Mouse (Mus musculus): ENCODE measurements around the gene Eif4g3.

- no peak for TF ChIP-seq CTCF (IDR thresholded peaks at IDR 0.05; ENCODE audit: low read depth, low read length)
- TF ChIP-seq TAL1 (conservative IDR thresholded peaks at IDR 0.05; ENCODE audit: low read depth, low read length) = no peak
- no peak for TF ChIP-seq GATA1 (IDR thresholded peaks at IDR 0.05; ENCODE audit: borderline replicate concordance, low read length)
- no peak for TF ChIP-seq POLR2AphosphoS5 (IDR thresholded peaks at IDR 0.05; ENCODE audit: insufficient replicate concordance, low read depth, low read length)
Observed at GRCm38 (mm10) chr4:137998232-137998631, 5.4 kb downstream of the Eif4g3 start.
